Mouse (Mus musculus) intestine, embryonic 14.5 days (tissue): Measurements from ENCODE around the gene Gm8906. TPM values are rescaled to one million over a fixed set of nuclear protein-coding genes. Genes with fewer than 3 reads are reported as not detected.
"Not testable (repeated sequence)": the region's sequence is repeated elsewhere in the genome, so short reads cannot be mapped to it uniquely, and the experiment has no call there.

Experiments
- ATAC-seq: fragments of 200-750 bp; cut with Nextera tagmentation; replicated peaks from 2 replicates; pipeline ENCODE4 v1.8.0; 2017; ENCODE audit warnings: low read depth, moderate number of reproducible peaks, moderate TSS enrichment, moderate library complexity; ENCODE audit not compliant: low FRiP score, low TSS enrichment
- DNase-seq: peaks from one replicate; pipeline ENCODE4 v3.0.0-alpha.2; 2018; ENCODE audit warnings: low spot score
- H3K27ac ChIP-seq: fragments of 300-500 bp; sonication (generic); 2 replicates; pipeline ENCODE4 v1.5.1; 2014; ENCODE audit warnings: low read depth, mild to moderate bottlenecking, control low read depth
- H3K27me3 ChIP-seq: fragments of 300-500 bp; sonication (generic); replicated peaks from 2 replicates; pipeline ENCODE4 v1.6.1; 2014; ENCODE audit warnings: low read length, control low read depth; ENCODE audit not compliant: control insufficient read depth, insufficient read depth
- H3K36me3 ChIP-seq: fragments of 300-500 bp; sonication (generic); 2 replicates; pipeline ENCODE4 v1.6.1; 2014; ENCODE audit warnings: low read length, control low read depth; ENCODE audit not compliant: control insufficient read depth, insufficient read depth
- H3K4me1 ChIP-seq: fragments of 300-500 bp; sonication (generic); replicated peaks from 2 replicates; pipeline ENCODE4 v1.6.1; 2014; ENCODE audit warnings: low read length, control low read depth, mixed read lengths; ENCODE audit not compliant: control insufficient read depth, insufficient read depth
- H3K4me2 ChIP-seq: fragments of 300-500 bp; sonication (generic); 2 replicates; pipeline ENCODE4 v1.6.1; 2014; ENCODE audit warnings: low read length
- H3K4me3 ChIP-seq: fragments of 300-500 bp; sonication (generic); 2 replicates; pipeline ENCODE4 v1.5.1; 2014; ENCODE audit warnings: low read depth, low read length, control low read depth, mixed read lengths
- H3K9ac ChIP-seq: fragments of 300-500 bp; sonication (generic); 2 replicates; pipeline ENCODE4 v1.6.1; 2014; ENCODE audit warnings: mild to moderate bottlenecking, low read length
- H3K9me3 ChIP-seq: fragments of 300-500 bp; sonication (generic); 2 replicates; pipeline ENCODE4 v1.6.1; 2016; ENCODE audit warnings: low read length, control low read depth; ENCODE audit not compliant: control insufficient read depth
- whole genome bisulfite sequencing: fragments of 180-500 bp; shearing (Covaris S2); extraction: QIAGEN DNeasy Blood & Tissue Kit; methylation state at CpG from one replicate; pipeline ENCODE4 v1.1.7; 2014; 5-methylcytosine and 5-hydroxymethylcytosine counted together
- polyA plus RNA-seq: library from polyadenylated mRNA; unstranded; fragments of >200 nt; fragmentation: Nextera tagmentation; extraction: Ambion mirVana; gene quantifications from 2 replicates; pipeline ENCODE4 v1.2.1, GENCODE M21; 2014

The Gm8906 gene
- not detected in 2 replicates for polyA plus RNA-seq

GRCm38 (mm10) chr5:11502385-11502784, at the start of gene Gm8906:
Gm8906 (plus strand) TSS chr5:11502685.
- not testable (repeated sequence) for H3K9ac ChIP-seq, H3K27ac ChIP-seq, ATAC-seq, H3K4me3 ChIP-seq, H3K4me2 ChIP-seq, H3K27me3 ChIP-seq, H3K36me3 ChIP-seq, H3K4me1 ChIP-seq, DNase-seq, H3K9me3 ChIP-seq
- 48% methylated on average over 2 of the region's 3 CpGs for WGBS

Other genes starting within 250 kb of the Gm8906 start
- gene Gm8890, start 246.7 kb upstream of the Gm8906 start, polyA plus RNA-seq, result not detected in 2 replicates
- gene Speer1, start 161.2 kb upstream of the Gm8906 start, polyA plus RNA-seq, result not detected in 2 replicates
- not detected in 2 replicates for gene Gm8897, start 86.3 kb upstream of the Gm8906 start, polyA plus RNA-seq
- not detected in 2 replicates for gene Gm6460, start 92.2 kb downstream of the Gm8906 start, polyA plus RNA-seq
- not detected in 2 replicates for gene Gm8922, start 179.3 kb downstream of the Gm8906 start, polyA plus RNA-seq